Mouse (Mus musculus): ENCODE measurements around the gene Zbtb42.

The Zbtb42 gene

GRCm38 (mm10) chr12:112661327-112661605 lies 17.4 kb upstream of the Zbtb42 start:
- no peak for DNase-seq (ENCODE audit: low spot score in 2 of 2)

DNA sequence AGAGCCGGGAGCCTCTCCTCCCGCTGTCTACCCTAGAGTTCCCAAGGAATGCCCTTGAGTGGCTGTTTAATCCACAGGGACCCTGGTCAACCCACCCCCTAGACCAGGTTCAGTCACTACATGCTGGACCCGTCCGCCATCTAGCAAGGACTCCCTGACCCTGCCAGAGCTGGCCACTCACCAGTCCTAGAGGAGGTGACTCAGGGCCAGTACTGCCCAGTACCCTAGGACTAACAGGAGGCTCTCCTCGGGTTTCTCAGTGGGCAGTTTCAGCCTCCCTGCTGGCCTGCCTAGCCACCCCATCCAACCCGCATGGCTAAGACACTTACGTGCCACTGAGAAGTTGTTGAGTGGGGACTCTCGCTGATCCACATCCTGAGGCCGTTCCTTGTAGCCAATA lies 16.8 kb upstream of the Zbtb42 start:
- no peak for DNase-seq (ENCODE audit: low spot score in 2 of 2)

GRCm38 (mm10) chr12:112663303-112663702 lies 15.3 kb upstream of the Zbtb42 start:
- DNase-seq (ENCODE audit: low spot score in 2 of 2), result no peak

GRCm38 (mm10) chr12:112663716-112664115 lies 14.9 kb upstream of the Zbtb42 start:
- no peak for DNase-seq (ENCODE audit: low spot score in 2 of 2)

GRCm38 (mm10) chr12:112664124-112664523 lies 14.5 kb upstream of the Zbtb42 start:
- DNase-seq (ENCODE audit: low spot score in 2 of 2), result no peak

GRCm38 (mm10) chr12:112664656-112665055 lies 14.0 kb upstream of the Zbtb42 start:
- DNase-seq (ENCODE audit: low spot score in 2 of 2), result no peak

DNA sequence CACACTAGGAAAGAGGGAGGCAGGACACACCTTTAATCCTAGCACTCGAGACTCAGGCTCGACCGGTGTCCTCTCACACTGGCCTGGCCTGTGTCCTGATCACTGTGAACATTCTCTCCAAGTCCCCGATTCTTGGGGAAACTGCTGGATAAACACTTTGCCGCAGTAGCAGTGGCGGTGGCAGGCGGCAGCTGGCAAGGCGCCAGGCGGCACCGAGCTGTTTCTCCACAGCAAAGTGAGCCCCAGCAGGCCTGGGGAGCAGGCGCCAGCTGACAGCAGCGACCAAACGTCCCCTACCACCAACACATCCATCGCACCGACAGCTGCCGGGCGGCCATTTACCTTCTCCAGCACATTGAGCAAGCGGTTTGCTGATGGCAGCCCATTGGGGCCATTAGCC lies 13.2 kb upstream of the Zbtb42 start:
- no peak for DNase-seq (ENCODE audit: low spot score in 2 of 2)

DNA sequence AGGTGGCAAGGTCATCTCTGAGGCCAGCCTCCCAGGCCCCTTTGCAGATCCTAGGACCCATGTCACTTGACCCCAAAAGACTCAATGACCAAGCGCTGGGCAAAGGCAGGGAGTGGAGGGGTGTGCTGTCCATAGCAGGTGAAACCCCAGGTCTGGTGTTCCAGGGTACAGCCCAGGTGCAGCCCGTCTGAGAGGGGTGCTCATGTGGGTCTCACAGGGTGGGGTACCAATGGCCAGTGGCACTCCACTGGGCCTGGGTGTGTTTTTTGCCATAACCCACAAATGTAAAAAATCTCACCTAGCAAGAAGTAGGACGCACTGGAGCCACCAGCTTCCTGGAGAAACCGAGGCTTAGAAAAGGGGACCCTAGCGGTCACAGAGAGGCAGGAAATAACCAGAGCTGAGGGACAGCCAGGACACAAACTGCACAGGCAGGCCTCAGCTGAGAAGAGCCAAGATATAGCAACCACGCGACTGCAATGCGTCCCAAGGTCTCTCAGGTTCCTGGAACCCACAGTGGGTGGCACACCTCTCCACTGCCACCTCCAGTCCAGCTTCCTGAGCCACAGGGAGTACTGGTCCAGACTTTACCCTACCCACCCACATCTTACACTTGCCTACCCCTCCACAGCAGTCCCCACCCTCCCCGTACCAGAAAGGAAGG lies 12.6 kb upstream of the Zbtb42 start:
- DNase-seq (ENCODE audit: low spot score in 2 of 2), result no peak

DNA sequence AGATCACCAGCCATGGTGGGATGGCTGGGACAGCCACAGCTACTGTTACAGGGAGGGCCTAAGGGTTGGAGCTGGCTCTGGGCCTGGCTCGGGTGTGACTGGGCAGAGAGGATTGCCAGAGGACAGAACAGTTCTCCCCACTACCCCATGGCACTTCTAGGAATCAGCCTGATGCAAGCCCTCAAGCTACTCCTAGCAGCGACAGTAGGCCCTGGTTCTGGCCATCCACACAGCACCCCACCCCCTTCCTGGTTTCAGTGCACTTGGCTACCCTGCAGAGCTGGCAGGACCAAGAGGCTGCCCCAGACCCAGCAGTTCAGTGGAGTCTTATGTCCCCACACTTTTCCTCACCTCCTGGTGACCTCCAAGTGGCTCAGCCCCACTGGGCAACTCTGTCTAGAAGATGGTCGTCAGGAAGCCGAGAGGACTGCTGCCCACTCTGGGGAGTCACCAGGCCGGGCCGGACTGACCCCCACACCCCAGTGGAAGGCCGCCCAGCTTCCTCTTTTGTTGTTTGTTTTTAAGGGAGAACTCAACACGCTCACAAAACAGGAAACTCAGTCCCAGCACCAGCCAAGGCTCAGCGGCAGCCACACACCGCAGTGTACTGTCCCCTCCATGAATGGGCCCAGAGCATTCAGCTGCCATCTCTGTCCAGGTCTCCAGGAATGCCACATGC lies 10.9 kb upstream of the Zbtb42 start:
- no peak for DNase-seq (ENCODE audit: low spot score in 2 of 2)

DNA sequence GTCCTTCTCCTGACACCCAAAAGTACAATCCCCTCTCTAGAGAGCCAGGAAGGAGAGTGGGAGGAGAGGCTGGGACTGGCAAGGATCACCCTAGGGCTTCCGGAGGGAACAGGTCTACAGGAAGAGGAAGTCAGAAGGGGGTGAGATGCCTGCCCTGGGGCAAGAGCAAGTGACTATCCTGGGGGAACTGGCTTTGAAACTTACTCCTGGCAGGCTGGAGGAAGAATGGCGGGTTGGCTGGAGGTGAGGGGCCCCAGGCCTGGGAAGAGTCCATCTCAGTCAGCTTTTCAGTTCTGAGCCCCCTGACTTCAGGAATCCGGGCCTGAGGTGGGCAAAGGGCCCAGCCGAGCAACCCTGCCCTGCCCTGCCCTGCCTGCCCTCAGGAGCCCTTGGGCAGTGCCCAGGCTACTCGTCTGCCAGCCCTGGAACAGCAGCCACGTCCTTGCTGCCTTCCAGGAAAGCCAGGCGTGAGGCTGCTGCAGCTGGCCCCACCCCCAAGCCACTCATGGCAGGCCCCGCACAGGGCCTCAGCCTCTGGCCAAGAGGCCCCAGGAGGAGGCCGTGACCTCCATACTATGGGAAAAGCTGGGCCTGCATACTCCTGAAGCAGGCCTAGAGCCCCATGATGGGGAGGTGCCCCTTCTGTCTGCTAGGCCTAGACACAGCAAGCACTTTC lies 7.8 kb upstream of the Zbtb42 start:
- no peak for DNase-seq (ENCODE audit: low spot score in 2 of 2)

DNA sequence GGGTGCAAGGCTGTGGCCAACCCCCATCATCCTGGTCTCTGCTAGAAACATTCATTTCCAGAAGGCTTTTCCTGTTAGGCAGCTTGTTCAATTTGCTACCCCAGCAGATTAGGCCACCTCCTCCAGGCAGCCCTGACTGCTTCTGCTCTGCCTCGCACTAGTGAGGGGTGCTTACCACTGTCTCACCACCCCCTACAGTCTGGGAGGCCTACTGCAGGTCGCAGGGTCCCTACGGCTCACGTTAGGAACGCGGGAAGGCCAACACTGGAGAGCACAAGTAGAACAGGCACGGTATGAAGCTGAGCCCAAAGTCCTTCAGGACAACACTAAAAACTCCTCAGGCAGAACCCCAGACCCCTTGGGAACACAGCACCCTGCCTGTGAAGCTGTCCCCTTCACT lies 6.7 kb upstream of the Zbtb42 start:
- no peak for DNase-seq (ENCODE audit: low spot score in 2 of 2)

DNA sequence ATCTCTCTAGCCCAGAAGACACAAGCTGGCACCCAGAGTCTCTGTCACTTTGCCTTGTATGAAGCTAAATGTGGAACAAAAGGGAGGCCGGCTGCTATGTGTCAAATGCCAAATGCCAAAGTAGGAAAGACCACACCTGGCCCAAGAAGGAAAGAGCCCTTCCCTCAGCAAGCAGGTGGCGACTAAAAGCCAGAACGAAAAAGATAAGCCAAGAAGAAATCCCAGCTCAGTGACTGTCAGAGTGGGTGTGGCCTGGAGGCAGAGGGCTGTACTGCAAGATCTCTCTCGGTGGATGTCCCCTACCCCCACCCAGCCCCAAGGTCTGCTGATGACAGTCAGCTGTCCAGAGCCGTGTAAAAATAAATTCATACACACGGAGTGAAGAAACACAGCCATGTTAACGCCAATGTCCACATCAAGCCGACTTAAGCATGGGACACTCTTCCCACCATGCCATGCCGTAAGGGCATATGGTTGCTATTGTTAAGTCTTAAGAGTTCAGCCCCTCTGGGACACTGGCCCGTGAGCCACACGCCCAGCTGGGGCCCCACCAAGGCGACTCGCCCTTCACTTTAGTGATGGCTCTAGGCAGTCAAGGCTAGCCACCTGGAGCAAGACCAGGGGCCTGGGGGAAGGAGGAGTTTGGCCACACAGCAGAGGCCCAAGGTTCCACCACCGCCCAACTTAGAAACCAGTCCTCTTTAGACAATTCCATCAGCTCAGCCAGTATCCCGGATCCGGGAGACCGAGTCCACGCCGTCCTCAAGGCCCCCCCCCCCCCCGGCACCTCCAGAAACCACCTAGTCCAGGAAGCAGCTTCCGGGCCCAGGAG lies 5.7 kb upstream of the Zbtb42 start:
- peak in 1 of 2 experiments; percentile 31 for DNase-seq (ENCODE audit: low spot score in 2 of 2)

DNA sequence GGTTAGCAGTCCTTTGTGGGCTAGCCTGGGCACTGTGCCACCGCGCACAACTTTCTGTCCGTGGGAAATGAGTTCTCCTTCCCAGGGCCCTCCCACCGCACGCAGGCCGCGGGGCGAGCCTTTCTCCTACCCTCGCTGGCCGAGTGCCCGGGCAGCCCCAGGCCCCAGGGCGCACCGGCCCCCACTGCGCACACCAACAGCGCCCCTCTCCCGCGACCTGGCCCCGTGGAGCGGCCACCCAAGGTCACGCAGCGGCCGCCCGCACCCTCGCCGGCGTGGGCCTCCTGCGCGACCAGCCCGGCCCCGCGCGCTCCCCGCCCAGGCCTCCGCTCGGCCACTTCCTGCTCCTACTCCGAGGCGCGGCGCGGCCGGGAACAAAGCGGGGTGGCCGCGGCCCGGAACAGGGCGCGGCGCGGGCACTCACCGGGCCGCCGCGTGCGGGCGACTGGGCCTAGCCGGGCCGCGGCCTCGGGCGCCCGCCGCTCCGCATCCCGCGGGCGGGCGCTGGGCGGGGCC lies 5.0 kb upstream of the Zbtb42 start:
- DNase-seq (ENCODE audit: low spot score in 2 of 2), result peak; percentile 28 to 47

GRCm38 (mm10) chr12:112674132-112675011 lies 4.3 kb upstream of the Zbtb42 start, which contains the start of gene Akt1:
Gene Akt1 (minus strand): TSS chr12:112674884.
- peak; percentile 38 to 57 for DNase-seq (ENCODE audit: low spot score in 2 of 2)

- peak; percentile 82 to 92 for DNase-seq (ENCODE audit: low spot score in 2 of 2)
Measured at GRCm38 (mm10) chr12:112675245-112676035, 3.2 kb upstream of the Zbtb42 start.

DNA sequence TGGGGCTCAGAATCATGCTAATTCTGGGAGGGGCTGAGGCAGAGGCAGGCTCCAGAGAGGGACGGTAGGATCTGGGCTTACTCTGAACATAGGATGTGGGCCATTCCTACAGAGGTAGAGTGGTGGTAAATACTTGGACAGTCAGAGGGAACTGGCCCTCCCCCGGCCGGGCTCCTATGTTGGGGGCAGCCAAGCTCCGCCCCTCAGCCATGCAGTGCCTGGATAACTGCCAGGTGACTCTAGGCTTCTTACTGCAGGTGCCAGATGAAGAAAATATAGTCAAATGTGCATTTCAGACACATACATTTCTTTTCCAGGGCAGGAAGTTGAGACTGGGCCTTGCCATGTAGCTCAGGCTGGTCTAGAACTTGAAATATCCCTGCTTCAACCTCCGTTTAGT lies 1.6 kb upstream of the Zbtb42 start:
- DNase-seq (ENCODE audit: low spot score in 2 of 2), result no peak

- peak in 1 of 2 experiments; percentile 14 for DNase-seq (ENCODE audit: low spot score in 2 of 2)
Measured at GRCm38 (mm10) chr12:112677943-112678554, 579 bp upstream of the Zbtb42 start.

GRCm38 (mm10) chr12:112679027-112679996 lies 684 bp downstream of the Zbtb42 start:
- peak in 1 of 2 experiments; percentile 35 for DNase-seq (ENCODE audit: low spot score in 2 of 2)

GRCm38 (mm10) chr12:112683351-112683750 lies 4.7 kb downstream of the Zbtb42 start:
- DNase-seq (ENCODE audit: low spot score in 2 of 2), result no peak

All from thymus, postnatal 10 days (tissue).